Mouse (Mus musculus): Measurements from ENCODE around the gene Cd37.
A peak's percentile ranks its signal among the peaks of the same experiment; 100 is the strongest.

Gene Cd37

GRCm38 (mm10) chr7:45234922-45235571 lies 3.9 kb downstream of the Cd37 start:
- DNase-seq (ENCODE audit: low spot score in 2 of 2) = peak in 1 of 2 experiments; percentile 46

- DNase-seq (ENCODE audit: low spot score in 2 of 2) = no peak
Observed at GRCm38 (mm10) chr7:45234333-45234841, 4.5 kb downstream of the Cd37 start.

DNA sequence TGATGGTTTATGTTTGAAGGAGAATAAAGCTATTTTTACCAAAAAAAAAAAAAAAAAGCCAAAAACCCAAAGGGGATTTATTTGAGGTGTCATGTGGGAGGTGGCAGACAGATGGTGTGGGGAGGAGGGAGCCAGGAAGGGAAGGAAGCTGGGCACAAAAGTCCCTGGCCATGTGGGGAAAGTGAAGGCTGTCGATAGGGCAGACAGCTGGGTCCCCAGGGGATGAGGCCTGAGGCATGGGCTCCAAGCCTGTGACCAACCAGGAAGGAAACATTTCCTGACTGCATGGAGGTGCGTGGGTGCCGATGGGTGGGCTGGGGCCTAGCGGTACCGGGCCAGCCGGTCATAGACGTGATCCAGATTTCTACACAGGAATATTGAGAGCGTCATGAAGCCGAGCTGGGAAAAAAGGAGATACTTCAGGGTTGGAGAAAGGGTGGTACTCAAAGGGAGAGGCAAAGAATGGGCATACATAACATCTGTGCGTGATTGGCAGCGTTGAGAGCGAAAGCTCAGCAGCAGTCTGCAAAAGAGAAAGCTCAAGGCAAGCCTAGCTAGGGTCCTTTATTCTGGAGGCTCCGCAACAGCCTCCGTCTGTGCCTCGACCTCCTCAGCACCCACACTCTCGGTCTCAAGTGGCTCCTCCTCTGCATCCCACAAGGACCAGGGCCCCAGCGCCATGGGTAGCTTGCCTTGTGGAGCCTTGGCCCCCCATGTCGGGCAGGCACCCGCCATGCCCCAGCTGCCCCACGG lies 5.2 kb downstream of the Cd37 start:
- no peak for DNase-seq (ENCODE audit: low spot score in 2 of 2)

GRCm38 (mm10) chr7:45232716-45233465 lies 6.0 kb downstream of the Cd37 start:
- DNase-seq (ENCODE audit: low spot score in 2 of 2) = no peak

- no peak for DNase-seq (ENCODE audit: low spot score in 2 of 2)
Observed at GRCm38 (mm10) chr7:45231941-45232340, 7.0 kb downstream of the Cd37 start.

- no peak for DNase-seq (ENCODE audit: low spot score in 2 of 2)
Observed at GRCm38 (mm10) chr7:45231192-45231591, 7.7 kb downstream of the Cd37 start.

- DNase-seq (ENCODE audit: low spot score in 2 of 2) = no peak
Observed at GRCm38 (mm10) chr7:45229459-45230203, 9.3 kb downstream of the Cd37 start.

DNA sequence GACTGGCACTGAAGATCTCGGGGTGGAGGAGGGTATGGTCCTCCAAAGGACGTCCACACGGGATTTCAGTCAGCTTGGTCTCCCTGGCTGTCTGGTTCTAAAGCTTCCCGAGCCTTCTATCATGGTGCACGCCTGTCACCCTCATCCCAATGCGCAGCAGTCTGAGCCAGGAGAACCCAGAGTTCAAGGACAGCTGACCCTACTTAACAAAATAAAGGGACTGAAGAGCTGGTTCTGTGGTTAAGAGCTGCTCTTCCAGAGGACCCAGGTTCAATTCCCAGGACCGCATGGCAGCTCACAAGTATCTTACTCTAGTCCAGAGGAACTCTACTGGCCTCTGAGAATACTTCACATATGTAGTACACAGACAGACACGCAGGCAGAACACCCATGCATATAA lies 9.9 kb downstream of the Cd37 start:
- DNase-seq (ENCODE audit: low spot score in 2 of 2) = no peak

DNA sequence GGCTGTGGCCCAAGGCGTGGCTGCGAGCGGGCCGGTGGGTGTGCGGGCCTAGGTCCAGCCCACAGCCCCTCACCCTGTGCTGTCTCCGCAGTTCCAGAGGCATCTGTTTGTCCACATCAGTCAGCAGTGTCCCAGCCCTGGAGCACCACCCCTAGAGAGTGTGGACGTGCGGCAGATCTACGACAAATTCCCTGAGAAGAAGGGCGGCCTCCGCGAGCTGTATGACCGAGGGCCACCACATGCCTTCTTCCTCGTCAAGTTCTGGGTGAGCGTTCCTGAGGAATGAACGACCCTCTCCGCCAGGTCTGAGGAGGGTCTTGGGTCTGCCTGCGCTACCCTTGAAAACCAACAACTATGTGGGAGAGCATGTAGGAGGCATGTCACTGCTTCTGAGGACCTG lies 10.4 kb downstream of the Cd37 start:
- DNase-seq (ENCODE audit: low spot score in 2 of 2) = no peak

GRCm38 (mm10) chr7:45226421-45226820 lies 12.5 kb downstream of the Cd37 start:
- DNase-seq (ENCODE audit: low spot score in 2 of 2) = no peak

DNA sequence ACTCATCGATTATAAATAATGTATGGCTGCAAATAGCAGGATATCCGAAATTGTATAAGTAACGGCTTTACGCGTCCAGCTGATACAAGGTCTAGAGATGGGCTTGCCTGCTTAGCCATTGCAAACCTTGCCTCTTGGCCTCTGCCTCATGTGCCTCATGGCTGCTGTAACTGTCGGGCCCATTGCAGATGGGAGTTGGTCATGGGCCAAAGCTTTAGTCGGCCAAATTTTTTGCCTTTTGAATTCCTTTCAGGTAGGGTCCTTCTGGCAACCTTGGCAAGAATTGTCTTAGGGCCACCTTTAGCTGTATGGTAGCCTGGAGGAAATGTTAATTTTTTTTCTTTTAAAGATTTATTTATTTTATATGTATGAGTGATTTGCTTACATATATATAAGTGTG lies 14.1 kb downstream of the Cd37 start:
- no peak for DNase-seq (ENCODE audit: low spot score in 2 of 2)

DNA sequence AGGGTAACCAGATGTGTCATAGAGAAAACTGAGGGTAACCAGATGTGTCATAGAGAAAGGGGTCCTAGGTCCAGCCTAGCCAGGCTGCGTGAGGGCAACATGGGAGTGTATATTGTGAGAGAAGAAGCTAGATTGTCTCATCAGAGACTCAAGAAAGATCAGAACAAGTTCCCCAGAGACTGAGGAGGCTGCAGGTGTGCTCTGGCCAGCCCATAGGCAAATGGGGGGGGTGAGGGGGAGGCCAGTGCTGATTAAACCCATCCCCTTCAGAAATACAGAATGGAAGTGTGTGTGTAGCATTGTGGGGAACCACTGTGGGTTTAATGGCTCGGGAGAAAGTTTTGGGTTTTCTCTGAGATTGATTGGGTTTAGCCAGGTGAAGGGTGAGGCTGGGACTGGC lies 17.2 kb downstream of the Cd37 start:
- no peak for DNase-seq (ENCODE audit: low spot score in 2 of 2)

GRCm38 (mm10) chr7:45216442-45217183 lies 22.3 kb downstream of the Cd37 start:
- peak in 1 of 2 experiments; percentile 48 for DNase-seq (ENCODE audit: low spot score in 2 of 2)

DNA sequence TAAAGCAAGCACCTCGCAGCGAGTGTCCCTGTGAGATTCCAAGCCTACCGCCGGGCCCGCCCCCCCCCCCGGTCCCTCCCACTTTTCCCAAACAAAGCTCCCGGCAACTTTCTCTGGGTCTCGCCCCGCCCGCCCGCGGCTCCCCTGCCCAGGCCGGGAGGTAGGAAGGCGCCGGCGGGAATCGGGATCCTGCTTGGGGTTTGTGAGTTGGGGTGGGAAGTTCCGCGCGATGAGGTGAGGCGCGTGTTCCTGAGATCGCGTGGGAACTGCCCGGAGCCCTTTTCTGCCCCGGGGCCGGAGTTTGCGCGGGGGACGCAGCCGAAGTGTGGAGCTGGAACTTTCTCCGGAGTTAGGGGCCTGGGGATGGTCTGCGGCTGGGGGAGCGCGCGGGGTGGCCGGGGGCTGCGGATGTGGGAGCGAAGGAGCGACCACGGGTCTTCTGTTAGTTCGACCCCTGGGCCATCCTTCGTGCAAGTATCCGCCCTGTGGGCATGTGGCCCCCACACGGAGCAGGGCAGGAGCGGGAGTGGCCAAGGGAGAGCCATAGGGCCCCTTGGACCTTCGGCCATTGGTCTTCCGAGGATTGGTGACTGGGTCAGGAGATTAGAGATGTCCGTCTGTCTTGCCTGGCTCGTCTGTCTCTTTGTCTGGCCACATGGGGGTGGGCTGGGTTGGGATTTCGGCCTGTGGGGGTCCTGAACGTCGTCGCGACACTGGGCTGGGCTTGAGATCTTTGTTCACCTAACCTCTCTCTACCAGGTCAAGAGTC lies 23.1 kb downstream of the Cd37 start, which contains the start of gene Tead2:
Tead2 (plus strand) TSS at position 81 of the 769 bp plus-strand sequence.
- peak in 1 of 2 experiments; percentile 38 for DNase-seq (ENCODE audit: low spot score in 2 of 2)

- DNase-seq (ENCODE audit: low spot score in 2 of 2) = no peak
Observed at GRCm38 (mm10) chr7:45213708-45214107, 25.2 kb downstream of the Cd37 start.

DNA sequence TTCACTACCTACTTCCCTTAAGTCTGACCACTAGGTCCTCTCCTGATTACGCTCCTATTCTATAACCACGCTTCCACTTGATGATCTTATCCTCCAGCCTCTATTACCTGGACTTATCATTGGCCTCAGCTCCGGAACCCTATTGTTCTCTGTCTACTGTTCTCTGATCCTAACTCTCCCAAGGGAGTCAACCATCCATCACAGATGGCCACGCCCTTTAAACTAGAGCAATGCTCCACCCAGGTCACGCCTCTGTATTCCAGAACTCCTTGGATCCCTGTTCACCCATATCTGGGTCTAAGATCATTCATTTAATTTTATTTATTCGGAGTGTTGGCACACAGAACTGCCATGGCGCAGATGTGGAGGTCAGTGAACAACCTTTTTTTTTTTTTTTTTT lies 26.6 kb downstream of the Cd37 start:
- no peak for DNase-seq (ENCODE audit: low spot score in 2 of 2)

- DNase-seq (ENCODE audit: low spot score in 2 of 2) = peak in 1 of 2 experiments; percentile 15
Observed at GRCm38 (mm10) chr7:45211851-45212251, 27.1 kb downstream of the Cd37 start, which contains the start of gene Dkkl1. TSS of gene Dkkl1 (minus strand) at chr7:45212147.

DNA sequence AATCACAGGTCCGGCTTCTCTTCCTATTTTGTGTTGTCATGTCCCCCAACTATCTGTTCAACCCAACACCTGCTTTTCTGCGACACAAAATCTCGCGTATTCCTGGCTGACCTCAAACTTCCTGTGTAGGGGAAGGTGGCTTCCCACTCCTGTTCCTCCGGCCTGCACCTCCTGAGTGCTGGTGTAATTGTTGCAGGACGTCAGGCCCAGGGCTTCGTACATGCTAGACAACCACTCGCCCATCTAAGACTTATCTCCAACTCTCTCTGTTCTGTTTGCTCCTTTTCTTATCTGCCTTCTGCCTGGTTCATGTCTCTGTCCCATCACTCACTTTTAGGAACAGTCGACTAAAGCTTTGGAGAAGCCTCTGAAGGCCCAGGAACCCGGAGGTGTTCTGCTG lies 27.8 kb downstream of the Cd37 start:
- no peak for DNase-seq (ENCODE audit: low spot score in 2 of 2)

- DNase-seq (ENCODE audit: low spot score in 2 of 2) = no peak
Observed at GRCm38 (mm10) chr7:45208260-45208659, 30.7 kb downstream of the Cd37 start.

Measured in urinary bladder, postnatal 36 days (tissue).